In genomic region chr9:44318076-44318825, GRCm38 (mm10) we compare ENCODE assay signal across 8 mouse cellular contexts. TPM values are rescaled to one million over a fixed set of nuclear protein-coding genes. Genes with fewer than 3 reads are reported as not detected.
A peak's percentile ranks its signal among the peaks of the same experiment; 100 is the strongest.
DNase-seq lines count a peak whose midpoint lies in the region; ATAC-seq and TF ChIP-seq lines count a peak whose summit lies in the region.

No protein-coding gene starts in this region.

- no peak overlapping the region for H3K27ac ChIP-seq in thymus, adult 2 months (ENCODE audit: control insufficient read depth, insufficient read depth, low read length)
- H3K27ac ChIP-seq in liver, embryonic 13.5 days = peak overlapping the region; percentile 91

- peak overlapping the region; percentile 99 for H3K9ac ChIP-seq in liver, embryonic 13.5 days

- DNase-seq in adrenal gland, adult 2 months = peak; percentile 59
- no peak for DNase-seq in adrenal gland, adult 18-20 months (ENCODE audit: low spot score in 2 of 2)
- DNase-seq in thymus, adult 2 months = no peak
- DNase-seq in thymus, postnatal 25 days = no peak
- DNase-seq in liver, embryonic 13.5 days = no peak
- no peak for DNase-seq in frontal cortex, postnatal 10 days (ENCODE audit: low spot score in 2 of 2)
- DNase-seq in gastrocnemius, adult 18-20 months (ENCODE audit: low spot score) = no peak
- DNase-seq in gastrocnemius, postnatal 36 days = no peak

- H3K4me2 ChIP-seq in liver, embryonic 13.5 days = peak overlapping the region; percentile 92

- H3K36me3 ChIP-seq in thymus, adult 2 months (ENCODE audit: control insufficient read depth, insufficient read depth, low read length) = peaks cover 30% of the 10 kb centered on the region
- H3K36me3 ChIP-seq in liver, embryonic 13.5 days = peaks cover 46% of the 10 kb centered on the region

- TF ChIP-seq CTCF in thymus, adult 2 months (IDR thresholded peaks at IDR 0.05; ENCODE audit: borderline replicate concordance, control insufficient read depth, extremely low read depth, insufficient read depth, low read length, poor library complexity) = no peak

- ATAC-seq in liver, embryonic 13.5 days (ENCODE audit: low read depth) = no peak

- TF ChIP-seq POLR2A in thymus, adult 2 months (IDR thresholded peaks at IDR 0.05; ENCODE audit: control insufficient read depth, extremely low read depth, insufficient read depth, low read length, poor library complexity) = no peak

- WGBS in thymus, adult 2 months = 90% methylated on average over 5 of the region's 5 CpGs
- 54% methylated on average over 5 of the region's 5 CpGs for WGBS in liver, embryonic 13.5 days (ENCODE audit: insufficient replicate concordance)

- peak overlapping the region; percentile 94; the same call in 1 of the 2 replicates for H3K4me3 ChIP-seq in thymus, adult 2 months (ENCODE audit: control insufficient read depth, insufficient read depth, low read length)
- peak overlapping the region; percentile 99 for H3K4me3 ChIP-seq in liver, embryonic 13.5 days (replicated peaks)

- peaks cover 24% of the 10 kb centered on the region for H3K4me1 ChIP-seq in thymus, adult 2 months (replicated peaks; ENCODE audit: control insufficient read depth, insufficient read depth, low read length)
- peaks cover 45% of the 10 kb centered on the region for H3K4me1 ChIP-seq in liver, embryonic 13.5 days (replicated peaks)

- intact Hi-C loops in gastrocnemius, postnatal 36 days (cut with DNase I) = no loop called here

- no peaks in the 10 kb centered on the region for H3K27me3 ChIP-seq in thymus, adult 2 months (ENCODE audit: control insufficient read depth, insufficient read depth, low read length)
- no peaks in the 10 kb centered on the region for H3K27me3 ChIP-seq in liver, embryonic 13.5 days

- H3K9me3 ChIP-seq in liver, embryonic 13.5 days (replicated peaks) = no peaks in the 10 kb centered on the region

RNA-seq across cellular contexts. Expression of gene C2cd2l, which starts 1.8 kb away (rescaled TPM):
- total RNA-seq in adrenal gland, adult 2 months (2021) = 10 to 100 TPM; 46.1 to 59.0 TPM
- 100 and 106 TPM in 2 replicates for polyA plus RNA-seq in adrenal gland, adult 2 months (2012; rRNA removed)
- 10 to 100 TPM; 35.2 to 41.7 TPM for total RNA-seq in adrenal gland, adult 18-20 months (2021)
- 94.1 and 110 TPM in 2 replicates for polyA plus RNA-seq in thymus, adult 2 months (2012; rRNA removed)
- polyA plus RNA-seq in liver, embryonic 13.5 days (2015; fragmentation: Nextera tagmentation; extraction: Ambion mirVana) = 6.4 and 8.2 TPM in 2 replicates
- total RNA-seq in gastrocnemius, adult 18-20 months (2021) = 10 to 100 TPM; 14.1 to 14.8 TPM
- total RNA-seq in gastrocnemius, postnatal 36 days (2021) = 10 to 100 TPM; 12.8 to 14.2 TPM

RNA-seq across cellular contexts. Expression of gene Dpagt1, which starts 7.6 kb away (rescaled TPM):
- 10 to 100 TPM; 28.2 to 36.1 TPM for total RNA-seq in adrenal gland, adult 2 months (2021)
- polyA plus RNA-seq in adrenal gland, adult 2 months (2012; rRNA removed) = 55.8 and 68.2 TPM in 2 replicates
- total RNA-seq in adrenal gland, adult 18-20 months (2021) = 10 to 100 TPM; 21.7 to 30.9 TPM
- polyA plus RNA-seq in thymus, adult 2 months (2012; rRNA removed) = 47.9 and 49.5 TPM in 2 replicates
- 20.7 and 23.0 TPM in 2 replicates for polyA plus RNA-seq in liver, embryonic 13.5 days (2015; fragmentation: Nextera tagmentation; extraction: Ambion mirVana)
- 10 to 100 TPM; 13.2 to 13.4 TPM for total RNA-seq in gastrocnemius, adult 18-20 months (2021)
- total RNA-seq in gastrocnemius, postnatal 36 days (2021) = 10 to 100 TPM; 11.9 to 12.7 TPM

RNA-seq across cellular contexts. Expression of gene Hinfp, which starts 12.8 kb away (rescaled TPM):
- 10 to 100 TPM; 16.6 to 24.9 TPM for total RNA-seq in adrenal gland, adult 2 months (2021)
- 13.5 and 13.8 TPM in 2 replicates for polyA plus RNA-seq in adrenal gland, adult 2 months (2012; rRNA removed)
- 10 to 100 TPM; 18.3 to 22.6 TPM for total RNA-seq in adrenal gland, adult 18-20 months (2021)
- polyA plus RNA-seq in thymus, adult 2 months (2012; rRNA removed) = 71.1 and 71.9 TPM in 2 replicates
- 11.4 and 11.5 TPM in 2 replicates for polyA plus RNA-seq in liver, embryonic 13.5 days (2015; fragmentation: Nextera tagmentation; extraction: Ambion mirVana)
- total RNA-seq in gastrocnemius, adult 18-20 months (2021) = 1 to 10 TPM; 5.2 TPM
- 1 to 10 TPM; 4.9 to 6.0 TPM for total RNA-seq in gastrocnemius, postnatal 36 days (2021)

RNA-seq across cellular contexts. Expression of gene H2afx, which starts 16.2 kb away (rescaled TPM):
- total RNA-seq in adrenal gland, adult 2 months (2021) = 10 to 100 TPM; 28.1 to 37.4 TPM
- 124 and 134 TPM in 2 replicates for polyA plus RNA-seq in adrenal gland, adult 2 months (2012; rRNA removed)
- total RNA-seq in adrenal gland, adult 18-20 months (2021) = 10 to 100 TPM; 26.8 to 34.4 TPM
- 891 and 1,033 TPM in 2 replicates for polyA plus RNA-seq in thymus, adult 2 months (2012; rRNA removed)
- 208 and 210 TPM in 2 replicates for polyA plus RNA-seq in liver, embryonic 13.5 days (2015; fragmentation: Nextera tagmentation; extraction: Ambion mirVana)
- total RNA-seq in gastrocnemius, adult 18-20 months (2021) = 10 to 100 TPM in 1 of 2 experiments, 1 to 10 TPM in 1; 7.8 to 10.4 TPM
- 10 to 100 TPM in 1 of 2 experiments, 1 to 10 TPM in 1; 10.0 to 12.9 TPM for total RNA-seq in gastrocnemius, postnatal 36 days (2021)

RNA-seq across cellular contexts. Expression of gene Hmbs, which starts 25.8 kb away (rescaled TPM):
- 10 to 100 TPM; 80.7 to 92.6 TPM for total RNA-seq in adrenal gland, adult 2 months (2021)
- polyA plus RNA-seq in adrenal gland, adult 2 months (2012; rRNA removed) = 75.0 and 80.6 TPM in 2 replicates
- total RNA-seq in adrenal gland, adult 18-20 months (2021) = 10 to 100 TPM; 52.3 to 87.5 TPM
- 40.7 and 42.2 TPM in 2 replicates for polyA plus RNA-seq in thymus, adult 2 months (2012; rRNA removed)
- 1,411 and 1,456 TPM in 2 replicates for polyA plus RNA-seq in liver, embryonic 13.5 days (2015; fragmentation: Nextera tagmentation; extraction: Ambion mirVana)
- 10 to 100 TPM; 20.8 to 24.7 TPM for total RNA-seq in gastrocnemius, adult 18-20 months (2021)
- total RNA-seq in gastrocnemius, postnatal 36 days (2021) = 10 to 100 TPM; 19.7 to 21.2 TPM
